Mouse (Mus musculus): Measurements from ENCODE around the gene Nmnat3. TPM values are rescaled to one million over a fixed set of nuclear protein-coding genes. Genes with fewer than 3 reads are reported as not detected.

The Nmnat3 gene
- 4.0 TPM for polyA plus RNA-seq (2014; fragmentation: Illumina TruSeq; extraction: RNeasy Lipid Tissue Mini Kit (QIAGEN cat#74804); ENCODE audit: insufficient read depth, low read depth, low replicate concordance)

DNA sequence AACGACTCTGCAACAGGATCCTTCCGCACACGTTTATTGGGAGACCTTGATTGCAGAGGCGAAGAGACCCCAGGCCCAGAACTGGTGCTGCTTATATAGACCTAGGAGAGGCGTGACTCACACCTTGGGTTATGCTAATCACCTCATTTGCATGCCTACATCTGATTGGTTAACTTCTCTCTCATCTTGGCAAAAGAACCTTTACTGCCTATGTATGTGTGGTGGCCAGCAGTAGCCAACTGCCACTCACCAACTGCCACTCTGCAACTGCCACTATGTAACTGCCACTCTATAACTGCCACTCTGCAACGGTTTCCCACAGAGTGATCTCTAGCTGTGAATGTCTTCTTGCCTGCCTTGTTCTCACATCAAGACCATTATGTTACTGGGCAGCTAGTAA, at the start of gene Nmnat3:
Gene Nmnat3, plus strand, starts transcription at position 301 of the 400 bp plus-strand sequence.

GRCm38 (mm10) chr9:98422656-98423055, 135.4 kb downstream of the Nmnat3 start, which contains the start of gene Rbp1:
Gene Rbp1 (plus strand): TSS chr9:98422961.

Other genes with a start within 250 kb of the Nmnat3 start
- 47.6 TPM for gene Rbp1, start 135.5 kb downstream of the Nmnat3 start, polyA plus RNA-seq (2014; fragmentation: Illumina TruSeq; extraction: RNeasy Lipid Tissue Mini Kit (QIAGEN cat#74804); ENCODE audit: insufficient read depth, low read depth, low replicate concordance)
- 1.8 TPM for gene Rbp2, start 198.7 kb downstream of the Nmnat3 start, polyA plus RNA-seq (2014; fragmentation: Illumina TruSeq; extraction: RNeasy Lipid Tissue Mini Kit (QIAGEN cat#74804); ENCODE audit: insufficient read depth, low read depth, low replicate concordance)